Mouse (Mus musculus) heart, embryonic 16.5 days (tissue): ENCODE data around the gene Aldh1a3. TPM values are rescaled to one million over a fixed set of nuclear protein-coding genes. Genes with fewer than 3 reads are reported as not detected.

Source experiments
- ATAC-seq: fragments of 200-750 bp; cut with Nextera tagmentation; replicated peaks from 2 replicates; pipeline ENCODE4 v1.8.0; 2017; ENCODE audit warnings: moderate number of reproducible peaks; ENCODE audit not compliant: insufficient read depth, low FRiP score; ENCODE audit errors: extremely low read depth
- H3K27ac ChIP-seq: fragments of 300-500 bp; sonication (generic); 2 replicates; pipeline ENCODE4 v1.5.1; 2014; ENCODE audit warnings: mild to moderate bottlenecking, low read length, control low read depth, moderate library complexity
- H3K27me3 ChIP-seq: fragments of 300-500 bp; sonication (generic); 2 replicates; pipeline ENCODE4 v1.6.1; 2014; ENCODE audit warnings: low read length, mixed read lengths; ENCODE audit not compliant: control insufficient read depth, insufficient read depth
- H3K36me3 ChIP-seq: fragments of 300-500 bp; sonication (generic); 2 replicates; pipeline ENCODE4 v1.6.1; 2014; ENCODE audit not compliant: control insufficient read depth, insufficient read depth
- H3K4me1 ChIP-seq: fragments of 300-500 bp; sonication (generic); 2 replicates; pipeline ENCODE4 v1.6.1; 2014; ENCODE audit warnings: low read length, mixed read lengths; ENCODE audit not compliant: control insufficient read depth, insufficient read depth
- H3K4me2 ChIP-seq: fragments of 300-500 bp; sonication (generic); 2 replicates; pipeline ENCODE4 v1.6.1; 2014; ENCODE audit warnings: low read depth, mild to moderate bottlenecking, control low read depth, low read length
- H3K4me3 ChIP-seq: fragments of 300-500 bp; sonication (generic); 2 replicates; pipeline ENCODE4 v1.5.1; 2014; ENCODE audit warnings: mild to moderate bottlenecking, control low read depth, low read length
- H3K9ac ChIP-seq: fragments of 300-500 bp; sonication (generic); 2 replicates; pipeline ENCODE4 v1.6.1; 2014; ENCODE audit warnings: low read length, control low read depth
- H3K9me3 ChIP-seq: fragments of 300-500 bp; sonication (generic); replicated peaks from 2 replicates; pipeline ENCODE4 v1.6.1; 2016; ENCODE audit warnings: low read length; ENCODE audit not compliant: control insufficient read depth
- WGBS: fragments of 180-500 bp; shearing (Covaris S2); extraction: QIAGEN DNeasy Blood & Tissue Kit; methylation state at CpG from one replicate; pipeline ENCODE4 v1.1.7; 2014; 5-methylcytosine and 5-hydroxymethylcytosine counted together
- polyA plus RNA-seq: library from polyadenylated mRNA; unstranded; fragments of >200 nt; fragmentation: Nextera tagmentation; extraction: Ambion mirVana; gene quantifications from 2 replicates; pipeline ENCODE4 v1.2.1, GENCODE M21; 2015

The Aldh1a3 gene
- polyA plus RNA-seq, 1 experiment from 2014 or later: 2.0 TPM

- Histone ChIP-seq H3K4me1 (peaks cover 5% of the 10 kb centered on the region; the same call in 1 of the 2 replicates), H3K4me3 (no peak overlapping the region), H3K9me3 (no peaks in the 10 kb centered on the region), H3K27me3 (no peaks in the 10 kb centered on the region), H3K9ac (no peak overlapping the region), H3K4me2 (no peak overlapping the region), H3K27ac (no peak overlapping the region), H3K36me3 (no peaks in the 10 kb centered on the region)
- no peak for ATAC-seq
- WGBS: 92% methylated on average over 6 of the region's 6 CpGs
Measured at GRCm38 (mm10) chr7:66386411-66386810, 40.9 kb downstream of the Aldh1a3 start.

DNA sequence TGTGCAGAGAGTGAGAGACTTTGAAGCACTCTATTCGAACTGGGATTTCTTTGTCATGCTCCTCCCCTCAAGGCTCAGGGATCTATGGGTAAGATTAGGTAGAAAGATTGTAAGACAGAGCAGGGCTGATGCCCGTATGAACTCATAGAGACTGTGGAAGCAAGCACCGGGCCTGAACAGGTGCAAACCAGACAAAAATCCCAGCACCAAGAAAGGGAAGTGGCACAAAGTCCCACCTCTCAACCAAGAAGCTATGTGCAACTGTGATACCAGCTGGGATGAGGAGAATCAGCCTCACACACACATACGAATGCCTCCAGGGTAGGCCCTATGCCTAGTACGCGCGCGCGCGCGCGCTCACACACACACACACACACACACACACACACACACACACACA lies 41.5 kb downstream of the Aldh1a3 start:
- WGBS: 93% methylated on average over 12 of the region's 12 CpGs
- Histone ChIP-seq H3K4me3 (no peak overlapping the region), H3K27me3 (no peaks in the 10 kb centered on the region), H3K27ac (no peak overlapping the region), H3K4me1 (peaks cover 5% of the 10 kb centered on the region; the same call in 1 of the 2 replicates), H3K9me3 (no peaks in the 10 kb centered on the region), H3K36me3 (no peaks in the 10 kb centered on the region), H3K9ac (no peak overlapping the region), H3K4me2 (no peak overlapping the region)
- ATAC-seq: no peak

- 84% methylated on average over 8 of the region's 8 CpGs for WGBS
- no peak overlapping the region for H3K27ac ChIP-seq
- H3K4me2 ChIP-seq: no peak overlapping the region
Measured at GRCm38 (mm10) chr7:66384891-66385290, 42.4 kb downstream of the Aldh1a3 start.

GRCm38 (mm10) chr7:66384213-66384612 lies 43.1 kb downstream of the Aldh1a3 start:
- ATAC-seq: no peak
- Histone ChIP-seq H3K27ac (no peak overlapping the region; the same call in 1 of the 2 replicates), H3K9me3 (no peaks in the 10 kb centered on the region), H3K4me3 (no peak overlapping the region), H3K4me2 (peak overlapping the region; percentile 31; the same call in 1 of the 2 replicates), H3K9ac (no peak overlapping the region), H3K4me1 (peaks cover 5% of the 10 kb centered on the region; the same call in 1 of the 2 replicates), H3K36me3 (peaks cover 5% of the 10 kb centered on the region; the same call in 1 of the 2 replicates), H3K27me3 (no peaks in the 10 kb centered on the region)
- WGBS: 49% methylated on average over 5 of the region's 5 CpGs

More at GRCm38 (mm10) chr7:66384891-66385290, 42.4 kb downstream of the Aldh1a3 start:
- Histone ChIP-seq H3K4me1 (peaks cover 5% of the 10 kb centered on the region; the same call in 1 of the 2 replicates), H3K36me3 (peaks cover 5% of the 10 kb centered on the region; the same call in 1 of the 2 replicates), H3K9me3 (no peaks in the 10 kb centered on the region), H3K4me3 (no peak overlapping the region), H3K27me3 (no peaks in the 10 kb centered on the region), H3K9ac (no peak overlapping the region)
- ATAC-seq: no peak

GRCm38 (mm10) chr7:66376560-66376959 lies 50.8 kb downstream of the Aldh1a3 start:
- Histone ChIP-seq H3K36me3 (peaks cover 5% of the 10 kb centered on the region; the same call in 1 of the 2 replicates), H3K27ac (no peak overlapping the region), H3K4me1 (0 out of 2 replicates have a peak, but pooled peaks cover 2% of the 10 kb centered on the region), H3K9me3 (no peaks in the 10 kb centered on the region), H3K27me3 (no peaks in the 10 kb centered on the region), H3K4me3 (no peak overlapping the region), H3K9ac (no peak overlapping the region), H3K4me2 (no peak overlapping the region)
- ATAC-seq: no peak
- 73% methylated on average over 10 of the region's 10 CpGs for WGBS

- H3K4me2 ChIP-seq: no peak overlapping the region
- H3K9ac ChIP-seq: no peak overlapping the region
- no peak overlapping the region for H3K27ac ChIP-seq
- H3K36me3 ChIP-seq: peaks cover 5% of the 10 kb centered on the region; the same call in 1 of the 2 replicates
- no peaks in the 10 kb centered on the region for H3K27me3 ChIP-seq
- H3K4me3 ChIP-seq: no peak overlapping the region
- no peak for ATAC-seq
- 76% methylated on average over 4 of the region's 4 CpGs for WGBS
- H3K9me3 ChIP-seq: no peaks in the 10 kb centered on the region
- 0 out of 2 replicates have a peak, but pooled peaks cover 2% of the 10 kb centered on the region for H3K4me1 ChIP-seq
Measured at GRCm38 (mm10) chr7:66375736-66376135, 51.6 kb downstream of the Aldh1a3 start.

GRCm38 (mm10) chr7:66373391-66373790 lies 53.9 kb downstream of the Aldh1a3 start:
- no peaks in the 10 kb centered on the region for H3K36me3 ChIP-seq
- no peak overlapping the region for H3K9ac ChIP-seq
- ATAC-seq: no peak
- H3K27ac ChIP-seq: no peak overlapping the region
- WGBS: 87% methylated on average over 3 of the region's 3 CpGs
- no peaks in the 10 kb centered on the region for H3K27me3 ChIP-seq
- no peak overlapping the region for H3K4me2 ChIP-seq
- peaks cover 9% of the 10 kb centered on the region for H3K4me1 ChIP-seq
- H3K4me3 ChIP-seq: no peak overlapping the region
- H3K9me3 ChIP-seq: no peaks in the 10 kb centered on the region

- no peak overlapping the region for H3K4me2 ChIP-seq
- no peak overlapping the region for H3K4me3 ChIP-seq
- H3K9ac ChIP-seq: no peak overlapping the region
- H3K9me3 ChIP-seq: no peaks in the 10 kb centered on the region
- H3K27me3 ChIP-seq: no peaks in the 10 kb centered on the region
- H3K4me1 ChIP-seq: peaks cover 7% of the 10 kb centered on the region
- no peaks in the 10 kb centered on the region for H3K36me3 ChIP-seq
- WGBS: 76% methylated on average over 6 of the region's 6 CpGs
- ATAC-seq: no peak
- H3K27ac ChIP-seq: no peak overlapping the region
Measured at GRCm38 (mm10) chr7:66370970-66371369, 56.3 kb downstream of the Aldh1a3 start.

GRCm38 (mm10) chr7:66369934-66370445 lies 57.3 kb downstream of the Aldh1a3 start:
- no peaks in the 10 kb centered on the region for H3K36me3 ChIP-seq
- H3K4me2 ChIP-seq: no peak overlapping the region
- peaks cover 7% of the 10 kb centered on the region for H3K4me1 ChIP-seq
- no peak for ATAC-seq
- no peak overlapping the region; the same call in 1 of the 2 replicates for H3K27ac ChIP-seq
- H3K9me3 ChIP-seq: no peaks in the 10 kb centered on the region
- no peaks in the 10 kb centered on the region for H3K27me3 ChIP-seq
- 43% methylated on average over 5 of the region's 5 CpGs for WGBS
- H3K9ac ChIP-seq: no peak overlapping the region; the same call in 1 of the 2 replicates
- no peak overlapping the region for H3K4me3 ChIP-seq
